Comparison of ENCODE assay signal across 9 mouse cellular contexts in the genomic region with DNA sequence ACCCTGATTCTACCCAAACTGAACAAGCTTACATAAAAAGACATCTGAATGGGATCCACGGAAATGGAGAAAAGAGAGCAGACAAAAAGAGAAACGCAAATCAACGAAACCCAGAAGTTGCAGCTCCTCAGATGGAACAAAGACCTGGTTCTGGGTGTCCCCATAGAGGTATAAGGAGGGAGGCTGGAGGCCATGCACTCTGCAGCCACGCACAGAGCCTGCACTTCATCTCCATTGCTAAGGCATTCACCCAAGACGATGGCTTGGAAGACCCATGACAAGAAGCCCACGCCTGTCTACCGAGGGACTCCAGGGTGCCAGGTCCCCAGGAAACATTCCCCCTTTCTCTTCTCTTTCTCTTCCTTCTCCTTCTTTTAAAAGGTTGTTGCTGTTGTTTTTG.
DNase-seq lines count a peak whose midpoint lies in the region; ATAC-seq and TF ChIP-seq lines count a peak whose summit lies in the region.
"Had no signal": no experiment of that assay in that cellular context is flagged by ENCODE, and none has a peak within 500 bp of the region (broad histone marks: within the 10 kb centered on the region; RNA-seq: fewer than 3 reads in every experiment).

No protein-coding gene starts in this region.

- H3K27ac ChIP-seq in left cerebral cortex, adult 2 months, result peak overlapping the region; percentile 64
- H3K27ac ChIP-seq in forebrain, embryonic 10.5 days, result peak overlapping the region; percentile 69
- H3K27ac ChIP-seq in hindbrain, embryonic 12.5 days, result peak overlapping the region; percentile 40
- peak overlapping the region; percentile 38; the same call in 1 of the 2 replicates for H3K27ac ChIP-seq in midbrain, embryonic 16.5 days (ENCODE audit: low read length)
- H3K27ac ChIP-seq: heart, embryonic 10.5 days had no signal

- no peaks in the 10 kb centered on the region for H3K9me3 ChIP-seq in forebrain, embryonic 10.5 days
- H3K9me3 ChIP-seq in hindbrain, embryonic 12.5 days (replicated peaks), result no peaks in the 10 kb centered on the region
- no peaks in the 10 kb centered on the region for H3K9me3 ChIP-seq in midbrain, embryonic 16.5 days (replicated peaks; ENCODE audit: control insufficient read depth, low read length, poor library complexity, severe bottlenecking)
- H3K9me3 ChIP-seq: heart, embryonic 10.5 days had no signal

- WGBS in forebrain, embryonic 10.5 days, result 49% methylated on average over 7 of the region's 7 CpGs
- 52% methylated on average over 7 of the region's 7 CpGs for WGBS in hindbrain, embryonic 12.5 days
- 49% methylated on average over 7 of the region's 7 CpGs for WGBS in midbrain, embryonic 16.5 days

- no peak for DNase-seq in left cerebral cortex, adult 2 months (ENCODE audit: extremely low spot score in 1 of 2, low spot score in 2 of 2)
- no peak for DNase-seq in left cerebral cortex, adult 8-10 months (ENCODE audit: low spot score in 2 of 2)
- DNase-seq in forebrain, embryonic 10.5 days (ENCODE audit: extremely low spot score, low spot score), result no peak
- no peak for DNase-seq in gastrocnemius, postnatal 14 days
- no peak for DNase-seq in spleen, adult 12 weeks (ENCODE audit: low spot score)
- DNase-seq: kidney, adult 18-20 months had no signal

- peak overlapping the region; percentile 46 for H3K4me2 ChIP-seq in hindbrain, embryonic 12.5 days (replicated peaks)
- peak overlapping the region; percentile 40 for H3K4me2 ChIP-seq in midbrain, embryonic 16.5 days (ENCODE audit: low read length)

- intact Hi-C loops in left cerebral cortex, adult 2 months (cut with DNase I), result loop anchor here (5.0 kb wide), 1 partner anchor 146 kb away; no protein-coding TSS in a partner anchor
- intact Hi-C loops in gastrocnemius, postnatal 14 days (cut with DNase I; ENCODE audit: low total_unique reads), result loop anchor here (5.0 kb wide), 1 partner anchor 141 kb away; no protein-coding TSS in a partner anchor

- H3K4me1 ChIP-seq in forebrain, embryonic 10.5 days, result peaks cover 24% of the 10 kb centered on the region
- peaks cover 17% of the 10 kb centered on the region for H3K4me1 ChIP-seq in hindbrain, embryonic 12.5 days
- H3K4me1 ChIP-seq in midbrain, embryonic 16.5 days (ENCODE audit: control insufficient read depth, insufficient read depth, low read length), result peaks cover 2% of the 10 kb centered on the region; the same call in 1 of the 2 replicates
- H3K4me1 ChIP-seq: heart, embryonic 10.5 days had no signal

- H3K4me3 ChIP-seq in left cerebral cortex, adult 2 months, result no peak overlapping the region
- H3K4me3 ChIP-seq in forebrain, embryonic 10.5 days, result peak overlapping the region; percentile 38
- 0 out of 2 replicates have a peak overlapping the region, but pooled peaks have one; percentile 12 for H3K4me3 ChIP-seq in hindbrain, embryonic 12.5 days
- no peak overlapping the region for H3K4me3 ChIP-seq in midbrain, embryonic 16.5 days (ENCODE audit: low read depth, low read length)
- H3K4me3 ChIP-seq: heart, embryonic 10.5 days had no signal

- H3K27me3 ChIP-seq in forebrain, embryonic 10.5 days (ENCODE audit: poor library complexity, severe bottlenecking), result peaks cover 36% of the 10 kb centered on the region
- peaks cover 8% of the 10 kb centered on the region; the same call in 1 of the 2 replicates for H3K27me3 ChIP-seq in hindbrain, embryonic 12.5 days
- H3K27me3 ChIP-seq in midbrain, embryonic 16.5 days (ENCODE audit: control insufficient read depth, insufficient read depth, low read depth, low read length), result no peaks in the 10 kb centered on the region

- ATAC-seq in hindbrain, embryonic 12.5 days (ENCODE audit: low FRiP score), result no peak
- no peak for ATAC-seq in midbrain, embryonic 16.5 days

- no peaks in the 10 kb centered on the region for H3K36me3 ChIP-seq in forebrain, embryonic 10.5 days (replicated peaks)
- no peaks in the 10 kb centered on the region for H3K36me3 ChIP-seq in hindbrain, embryonic 12.5 days
- H3K36me3 ChIP-seq in midbrain, embryonic 16.5 days (ENCODE audit: control insufficient read depth, insufficient read depth, low read length), result no peaks in the 10 kb centered on the region
- H3K36me3 ChIP-seq: heart, embryonic 10.5 days had no signal

- no peak for TF ChIP-seq CTCF in left cerebral cortex, adult 2 months (IDR thresholded peaks at IDR 0.05)

- 0 out of 2 replicates have a peak overlapping the region, but pooled peaks have one; percentile 8 for H3K9ac ChIP-seq in hindbrain, embryonic 12.5 days
- H3K9ac ChIP-seq in midbrain, embryonic 16.5 days (ENCODE audit: low read depth, low read length), result 0 out of 2 replicates have a peak overlapping the region, but pooled peaks have one; percentile 25

Comparison
In these comparisons a context has a peak if more than half of its experiments do, and no peak if none do; other contexts are left out.
1. H3K4me3 ChIP-seq: peak in forebrain, embryonic 10.5 days (single experiment) and hindbrain, embryonic 12.5 days (single experiment); none in left cerebral cortex, adult 2 months (single experiment) and midbrain, embryonic 16.5 days (single experiment).
2. Peak in every context shown above with its lines, with median percentiles within 50 percentile points of each other: H3K27ac ChIP-seq.